Mouse (Mus musculus) spleen, adult 2 months (tissue): ENCODE results near the gene Dhx9. TPM values are rescaled to one million over a fixed set of nuclear protein-coding genes. Genes with fewer than 3 reads are reported as not detected.
"Not testable (repeated sequence)": the region's sequence is repeated elsewhere in the genome, so short reads cannot be mapped to it uniquely, and the experiment has no call there.

Source experiments
- DNase-seq, 2 experiments: peaks; one replicate each; pipeline versions ENCODE4 v3.0.0 to v3.0.0-alpha.2; 2012 to 2021; ENCODE audit warnings: low spot score in 2 of 2, low read depth in 1 of 2
- H3K27ac ChIP-seq: fragments of 200-500 bp; 2 replicates; pipeline ENCODE4 v1.5.1; 2012; ENCODE audit warnings: low read length, inconsistent platforms; ENCODE audit not compliant: insufficient read depth
- H3K27me3 ChIP-seq: fragments of 200-500 bp; 2 replicates; pipeline ENCODE4 v1.6.1; 2012; ENCODE audit warnings: mild to moderate bottlenecking, moderate library complexity, low read length, inconsistent platforms; ENCODE audit not compliant: control insufficient read depth, insufficient read depth
- H3K36me3 ChIP-seq: fragments of 200-500 bp; 2 replicates; pipeline ENCODE4 v1.6.1; 2012; ENCODE audit warnings: mild to moderate bottlenecking, low read length, inconsistent platforms; ENCODE audit not compliant: control insufficient read depth, insufficient read depth
- H3K4me1 ChIP-seq: fragments of 200-500 bp; 2 replicates; pipeline ENCODE4 v1.6.1; 2011; ENCODE audit warnings: inconsistent platforms; ENCODE audit not compliant: control insufficient read depth, insufficient read depth, insufficient read length
- H3K4me3 ChIP-seq: fragments of 200-500 bp; 2 replicates; pipeline ENCODE4 v1.5.1; 2011; ENCODE audit warnings: mild to moderate bottlenecking, inconsistent platforms; ENCODE audit not compliant: insufficient read depth, insufficient read length; ENCODE audit errors: extremely low read depth
- CTCF ChIP-seq: fragments of 200-500 bp; IDR thresholded peaks from 2 replicates; pipeline ENCODE4 v1.5.1; 2011; ENCODE audit warnings: mild to moderate bottlenecking, inconsistent platforms; ENCODE audit not compliant: insufficient read depth, insufficient read length, insufficient replicate concordance; ENCODE audit errors: extremely low read depth
- POLR2A ChIP-seq: fragments of 200-500 bp; IDR thresholded peaks from 2 replicates; pipeline ENCODE4 v1.6.1; 2011; ENCODE audit warnings: low read depth, low read length, inconsistent platforms
- WGBS: fragments of 180-500 bp; shearing (Covaris S2); methylation state at CpG from one replicate; pipeline ENCODE4 v1.1.7; 2018; 5-methylcytosine and 5-hydroxymethylcytosine counted together
- polyA plus RNA-seq: library from polyadenylated mRNA; depleted of rRNA; stranded (reverse); fragments of >200 nt; gene quantifications from 2 replicates; pipeline ENCODE4 v1.2.3, GENCODE M21; 2012; rRNA removed

Gene Dhx9
- polyA plus RNA-seq: 8.5 and 10.9 TPM in 2 replicates

DNA sequence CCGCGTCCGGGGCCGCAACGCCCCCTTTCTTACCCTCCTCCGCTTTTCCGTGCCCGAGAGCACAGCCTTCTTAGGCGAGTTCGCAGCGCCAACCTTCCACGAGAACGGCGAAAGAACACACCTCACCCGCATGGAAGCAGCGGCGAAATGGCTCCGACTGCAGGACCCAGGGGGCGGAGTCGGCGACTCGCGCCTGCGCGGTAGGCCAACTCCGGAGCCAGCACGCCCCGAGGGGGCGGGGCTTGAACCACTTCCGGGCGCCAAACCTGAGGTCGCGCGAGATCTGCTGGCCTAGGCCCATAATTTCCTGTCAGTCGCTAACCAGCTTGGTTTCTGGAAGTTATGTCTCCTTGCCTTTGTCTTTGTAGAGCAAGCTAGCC lies at the start of gene Dhx9:
Gene Dhx9, minus strand, starts transcription at position 161 of the 380 bp plus-strand sequence.
- peak within 1 kb of the TSS; percentile 90 for H3K27ac ChIP-seq
- no peaks in the 10 kb centered on the region; the same call in none of the 2 replicates for H3K36me3 ChIP-seq
- peak; percentile 94 to 98 for DNase-seq
- no peaks in the 10 kb centered on the region for H3K27me3 ChIP-seq
- WGBS: under 1% methylated on average over 35 of the region's 35 CpGs
- peaks cover 25% of the 10 kb centered on the region for H3K4me1 ChIP-seq
- TF ChIP-seq POLR2A: peak; percentile 98
- no peak for TF ChIP-seq CTCF
- H3K4me3 ChIP-seq: peak within 1 kb of the TSS; percentile 75

GRCm38 (mm10) chr1:153535611-153536010 lies 48.2 kb upstream of the Dhx9 start:
- TF ChIP-seq CTCF (no peak), POLR2A (no peak)
- Histone ChIP-seq H3K27ac (no peak overlapping the region), H3K4me1 (peaks cover 4% of the 10 kb centered on the region; the same call in 1 of the 2 replicates), H3K4me3 (no peak overlapping the region), H3K36me3 (no peaks in the 10 kb centered on the region), H3K27me3 (no peaks in the 10 kb centered on the region)
- WGBS: 78% methylated on average over 9 of the region's 9 CpGs
- no peak for DNase-seq

GRCm38 (mm10) chr1:153532896-153533295 lies 45.4 kb upstream of the Dhx9 start:
- not testable (repeated sequence) for H3K27me3 ChIP-seq, H3K4me3 ChIP-seq, DNase-seq, H3K36me3 ChIP-seq, H3K27ac ChIP-seq, H3K4me1 ChIP-seq
- 82% methylated on average over 3 of the region's 3 CpGs for WGBS

GRCm38 (mm10) chr1:153532234-153532841 lies 44.9 kb upstream of the Dhx9 start:
- peak in 1 of 2 experiments; percentile 14 for DNase-seq
- 12% methylated on average over 12 of the region's 12 CpGs for WGBS
- Histone ChIP-seq H3K4me3 (peak overlapping the region; percentile 27), H3K36me3 (no peaks in the 10 kb centered on the region), H3K27me3 (no peaks in the 10 kb centered on the region), H3K4me1 (peaks cover 4% of the 10 kb centered on the region; the same call in 1 of the 2 replicates), H3K27ac (no peak overlapping the region)
- TF ChIP-seq POLR2A (no peak), CTCF (no peak)

DNA sequence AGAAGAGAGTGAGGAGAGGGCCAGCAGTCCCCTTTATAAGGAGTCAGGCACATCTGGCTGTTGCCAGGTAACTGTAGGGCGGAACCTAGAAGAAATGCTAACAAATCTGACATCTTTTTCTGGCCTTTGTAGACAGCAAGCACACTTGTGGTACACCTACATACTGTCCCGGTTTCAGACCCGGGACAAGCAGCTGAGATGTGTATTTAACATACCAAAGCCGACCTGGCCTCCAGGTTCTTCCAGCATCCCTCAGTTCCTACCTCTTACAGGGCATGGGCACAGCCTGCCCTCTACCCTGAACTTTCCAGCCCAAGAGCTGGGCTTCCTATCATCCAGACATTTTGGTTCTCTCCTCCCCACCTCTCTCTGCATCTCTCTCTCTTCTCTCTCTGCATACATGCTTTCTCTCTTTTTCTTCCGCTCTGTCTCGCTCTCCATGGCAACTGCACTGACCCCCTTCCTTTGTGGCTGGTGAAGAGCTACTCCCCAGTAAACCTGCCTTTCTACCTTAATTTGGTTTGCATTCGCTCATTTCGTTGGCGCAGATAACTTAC lies 44.3 kb upstream of the Dhx9 start:
- Histone ChIP-seq H3K4me3 (no peak overlapping the region), H3K27ac (no peak overlapping the region), H3K27me3 (no peaks in the 10 kb centered on the region), H3K4me1 (peaks cover 4% of the 10 kb centered on the region; the same call in 1 of the 2 replicates), H3K36me3 (no peaks in the 10 kb centered on the region)
- TF ChIP-seq POLR2A (no peak), CTCF (no peak)
- WGBS: 29% methylated on average over 9 of the region's 9 CpGs
- DNase-seq: no peak

- Histone ChIP-seq H3K27ac (no peak overlapping the region), H3K27me3 (no peaks in the 10 kb centered on the region), H3K4me3 (no peak overlapping the region), H3K36me3 (no peaks in the 10 kb centered on the region), H3K4me1 (no peaks in the 10 kb centered on the region)
- no peak for DNase-seq
- 81% methylated on average over 3 of the region's 3 CpGs for WGBS
- TF ChIP-seq CTCF: no peak
- no peak for TF ChIP-seq POLR2A
These were observed 34.7 kb upstream of the Dhx9 start for GRCm38 (mm10) chr1:153522116-153522515.

DNA sequence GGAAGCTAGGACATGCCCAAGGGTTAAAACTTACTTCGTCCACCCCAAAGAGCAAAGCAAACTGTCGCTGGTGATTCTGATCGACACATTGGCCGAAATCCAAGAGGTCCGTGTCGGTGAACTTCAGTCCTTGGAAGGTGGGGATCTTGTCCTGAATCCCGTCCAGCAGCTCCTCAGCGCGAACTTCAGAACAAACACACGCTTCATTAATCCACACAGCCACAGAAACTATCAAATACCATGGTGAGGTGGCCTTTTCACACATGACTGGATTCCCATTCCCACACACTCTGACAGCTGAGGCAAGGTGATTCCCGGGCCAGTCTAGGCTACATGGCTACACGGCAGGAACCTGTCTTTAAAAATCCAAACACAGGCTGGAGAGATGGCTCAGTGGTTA lies 27.9 kb upstream of the Dhx9 start:
- Histone ChIP-seq H3K36me3 (no peaks in the 10 kb centered on the region), H3K4me1 (no peaks in the 10 kb centered on the region), H3K27ac (no peak overlapping the region), H3K4me3 (no peak overlapping the region), H3K27me3 (no peaks in the 10 kb centered on the region)
- TF ChIP-seq CTCF (no peak), POLR2A (no peak)
- DNase-seq: no peak
- 86% methylated on average over 12 of the region's 12 CpGs for WGBS
